Mouse (Mus musculus): ENCODE measurements around the gene Bak1. TPM values are rescaled to one million over a fixed set of nuclear protein-coding genes. Genes with fewer than 3 reads are reported as not detected.
A peak's percentile ranks its signal among the peaks of the same experiment; 100 is the strongest.
"Not testable (repeated sequence)": the region's sequence is repeated elsewhere in the genome, so short reads cannot be mapped to it uniquely, and the experiment has no call there.

The Bak1 gene
- total RNA-seq, 1 experiment from 2014 or later = 32.5 TPM

DNA sequence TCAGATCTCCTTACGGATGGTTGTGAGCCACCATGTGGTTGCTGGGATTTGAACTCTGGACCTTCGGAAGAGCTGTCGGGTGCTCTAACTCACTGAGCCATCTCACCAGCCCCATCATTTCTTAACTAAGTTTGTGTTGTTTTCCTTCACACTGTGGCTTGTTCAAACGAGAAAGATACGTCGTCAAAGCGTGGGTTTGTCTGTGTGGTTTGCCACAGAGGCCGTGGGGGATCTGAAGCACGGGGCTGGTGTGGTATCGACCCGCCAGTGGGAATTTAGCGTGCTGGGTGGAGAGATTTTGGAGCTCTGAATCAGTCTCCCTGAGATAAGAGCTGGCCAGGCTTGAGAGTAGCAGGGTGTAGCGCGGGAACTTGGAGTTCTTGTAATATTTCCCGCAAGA is 30.5 kb downstream of the Bak1 start:
- ATAC-seq (ENCODE audit: extremely low read depth, insufficient number of reproducible peaks, low FRiP score, poor library complexity, severe bottlenecking) = no peak

DNA sequence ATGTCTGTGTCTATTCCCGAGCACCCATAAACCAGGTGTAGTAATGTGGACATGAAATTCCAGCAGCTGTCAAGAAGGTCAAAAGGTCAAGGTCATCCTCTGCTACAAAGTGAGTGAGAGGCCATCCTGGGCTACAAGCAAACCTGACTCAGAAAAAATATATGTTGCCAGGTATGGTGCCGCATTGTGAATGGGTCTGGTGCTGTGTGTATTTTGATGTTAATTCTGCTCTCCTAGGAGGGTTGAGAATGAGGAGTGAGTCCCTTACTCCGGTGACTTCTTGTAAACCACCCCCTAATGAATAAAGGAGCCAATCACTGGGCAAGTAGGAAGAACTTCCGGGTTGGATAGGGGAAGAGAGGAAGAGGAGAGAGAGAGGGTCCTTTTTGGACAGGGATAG is 31.1 kb downstream of the Bak1 start:
- no peak for ATAC-seq (ENCODE audit: extremely low read depth, insufficient number of reproducible peaks, low FRiP score, poor library complexity, severe bottlenecking)

DNA sequence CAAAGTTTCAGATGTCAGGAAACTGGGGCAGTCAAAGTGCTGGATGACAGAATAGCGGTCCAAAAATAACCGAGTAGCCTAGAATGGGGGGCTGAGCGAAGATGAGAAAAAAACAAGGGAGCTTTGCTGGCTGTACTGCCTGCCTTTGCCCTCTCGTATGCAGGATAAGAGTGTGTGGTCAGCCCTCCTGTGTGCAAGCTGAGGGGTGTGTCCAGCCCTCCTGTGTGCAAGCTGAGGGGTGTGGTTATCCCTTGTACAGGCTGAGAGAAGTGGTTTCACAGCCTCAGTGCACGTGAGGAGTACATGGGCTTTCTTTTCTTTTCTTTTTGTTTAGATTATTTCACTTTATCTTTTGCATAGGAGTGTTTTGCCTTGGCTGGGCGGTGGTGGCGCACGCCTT is 33.2 kb downstream of the Bak1 start:
- ATAC-seq (ENCODE audit: extremely low read depth, insufficient number of reproducible peaks, low FRiP score, poor library complexity, severe bottlenecking) = no peak

GRCm38 (mm10) chr17:26995006-26995405 is 33.8 kb downstream of the Bak1 start:
- no peak for ATAC-seq (ENCODE audit: extremely low read depth, insufficient number of reproducible peaks, low FRiP score, poor library complexity, severe bottlenecking)

- ATAC-seq (ENCODE audit: extremely low read depth, insufficient number of reproducible peaks, low FRiP score, poor library complexity, severe bottlenecking) = no peak
These were observed 34.4 kb downstream of the Bak1 start for GRCm38 (mm10) chr17:26994410-26994809.

DNA sequence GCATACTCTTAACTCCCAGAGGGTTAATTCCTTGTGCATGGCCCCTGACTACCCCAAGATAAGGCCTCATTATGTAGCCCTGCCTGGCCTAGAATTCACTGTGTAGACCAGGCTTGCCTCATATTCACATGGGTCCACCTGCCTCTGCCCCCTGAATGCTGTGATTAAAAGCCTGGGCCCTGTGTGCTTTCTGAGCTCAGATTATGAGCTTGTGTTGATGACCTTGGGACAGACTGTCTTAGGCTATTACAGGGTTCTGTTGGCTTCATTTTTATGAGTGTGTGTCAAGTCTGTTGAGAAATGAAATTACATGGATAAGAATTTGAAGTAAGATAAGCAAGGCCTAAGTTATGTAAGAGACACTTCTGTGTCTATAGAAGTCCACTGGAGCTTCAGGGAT is 38.3 kb downstream of the Bak1 start:
- ATAC-seq (ENCODE audit: extremely low read depth, insufficient number of reproducible peaks, low FRiP score, poor library complexity, severe bottlenecking) = no peak

DNA sequence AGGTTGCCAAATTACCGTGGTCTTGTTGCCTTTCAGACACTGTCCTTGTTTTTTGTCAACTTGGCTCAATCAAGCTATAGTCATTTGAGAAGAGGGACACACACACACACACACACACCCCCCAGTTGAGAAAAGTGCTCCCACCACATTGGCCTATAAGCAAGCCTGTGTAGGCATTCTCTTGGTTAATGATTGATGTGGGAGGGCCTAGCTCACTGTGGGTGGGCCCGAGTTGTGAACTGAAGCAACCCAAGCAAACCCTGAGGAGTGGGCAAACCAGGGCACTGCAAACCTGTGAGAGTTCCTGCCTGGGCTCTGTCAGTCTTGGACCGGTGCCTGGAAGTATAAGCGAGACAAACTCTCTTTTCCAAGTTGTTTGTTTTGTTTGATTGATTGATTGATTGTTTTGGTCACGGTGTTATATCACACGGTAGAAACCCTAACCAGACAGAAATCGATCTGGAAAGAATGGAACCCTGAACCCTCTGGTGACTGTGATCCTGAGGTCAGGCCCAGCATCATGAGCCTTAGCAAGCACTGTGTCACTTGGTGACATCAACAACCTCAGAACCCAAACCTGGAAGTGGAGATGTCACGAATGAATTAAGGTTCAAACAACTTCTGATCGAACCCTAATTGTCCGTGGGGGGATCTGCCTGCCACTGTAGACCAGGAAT is 43.2 kb downstream of the Bak1 start:
- ATAC-seq (ENCODE audit: extremely low read depth, insufficient number of reproducible peaks, low FRiP score, poor library complexity, severe bottlenecking) = no peak

GRCm38 (mm10) chr17:26983382-26983781 is 45.4 kb downstream of the Bak1 start:
- no peak for ATAC-seq (ENCODE audit: extremely low read depth, insufficient number of reproducible peaks, low FRiP score, poor library complexity, severe bottlenecking)

GRCm38 (mm10) chr17:26981050-26981449 is 47.8 kb downstream of the Bak1 start:
- no peak for ATAC-seq (ENCODE audit: extremely low read depth, insufficient number of reproducible peaks, low FRiP score, poor library complexity, severe bottlenecking)

GRCm38 (mm10) chr17:26979426-26979825 is 49.4 kb downstream of the Bak1 start:
- ATAC-seq (ENCODE audit: extremely low read depth, insufficient number of reproducible peaks, low FRiP score, poor library complexity, severe bottlenecking) = peak; percentile 77

GRCm38 (mm10) chr17:26977354-26977753 is 51.5 kb downstream of the Bak1 start:
- ATAC-seq (ENCODE audit: extremely low read depth, insufficient number of reproducible peaks, low FRiP score, poor library complexity, severe bottlenecking) = not testable (repeated sequence)

DNA sequence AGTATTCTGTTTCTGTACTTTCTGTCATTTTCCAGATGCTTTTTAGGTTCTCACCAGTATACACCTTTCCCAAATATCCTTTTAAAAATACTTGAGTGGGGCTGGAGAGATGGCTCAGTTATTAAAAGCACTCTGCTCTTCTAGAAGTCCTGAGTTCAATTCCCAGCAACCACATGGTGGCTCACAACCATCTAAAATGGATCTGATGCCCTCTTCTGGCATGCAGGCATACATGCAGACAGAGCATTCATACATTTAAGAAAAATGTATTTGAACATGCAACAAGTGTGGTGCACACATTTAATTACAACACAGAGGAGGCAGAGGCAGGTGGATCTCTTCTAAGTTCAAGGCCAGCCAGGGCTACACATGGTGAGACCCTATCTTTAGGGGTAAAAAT is 53.4 kb downstream of the Bak1 start:
- ATAC-seq (ENCODE audit: extremely low read depth, insufficient number of reproducible peaks, low FRiP score, poor library complexity, severe bottlenecking) = no peak

DNA sequence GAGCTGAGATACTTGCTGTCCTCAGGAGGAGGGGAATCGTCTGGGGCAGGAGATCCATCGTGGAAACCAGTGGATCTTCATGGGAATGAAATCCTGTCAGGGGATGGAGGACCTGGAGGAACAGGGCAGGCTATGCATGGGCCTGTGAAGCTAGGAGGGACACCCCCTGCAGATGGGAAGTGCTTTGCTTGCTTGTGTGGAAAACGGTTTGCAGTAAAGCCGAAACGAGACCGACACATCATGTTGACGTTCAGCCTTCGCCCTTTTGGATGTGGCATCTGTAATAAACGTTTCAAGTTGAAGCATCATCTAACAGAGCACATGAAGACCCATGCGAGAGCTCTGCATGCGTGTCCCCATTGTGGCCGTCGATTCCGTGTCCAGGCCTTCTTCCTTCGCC is 54.3 kb downstream of the Bak1 start:
- ATAC-seq (ENCODE audit: extremely low read depth, insufficient number of reproducible peaks, low FRiP score, poor library complexity, severe bottlenecking) = no peak

DNA sequence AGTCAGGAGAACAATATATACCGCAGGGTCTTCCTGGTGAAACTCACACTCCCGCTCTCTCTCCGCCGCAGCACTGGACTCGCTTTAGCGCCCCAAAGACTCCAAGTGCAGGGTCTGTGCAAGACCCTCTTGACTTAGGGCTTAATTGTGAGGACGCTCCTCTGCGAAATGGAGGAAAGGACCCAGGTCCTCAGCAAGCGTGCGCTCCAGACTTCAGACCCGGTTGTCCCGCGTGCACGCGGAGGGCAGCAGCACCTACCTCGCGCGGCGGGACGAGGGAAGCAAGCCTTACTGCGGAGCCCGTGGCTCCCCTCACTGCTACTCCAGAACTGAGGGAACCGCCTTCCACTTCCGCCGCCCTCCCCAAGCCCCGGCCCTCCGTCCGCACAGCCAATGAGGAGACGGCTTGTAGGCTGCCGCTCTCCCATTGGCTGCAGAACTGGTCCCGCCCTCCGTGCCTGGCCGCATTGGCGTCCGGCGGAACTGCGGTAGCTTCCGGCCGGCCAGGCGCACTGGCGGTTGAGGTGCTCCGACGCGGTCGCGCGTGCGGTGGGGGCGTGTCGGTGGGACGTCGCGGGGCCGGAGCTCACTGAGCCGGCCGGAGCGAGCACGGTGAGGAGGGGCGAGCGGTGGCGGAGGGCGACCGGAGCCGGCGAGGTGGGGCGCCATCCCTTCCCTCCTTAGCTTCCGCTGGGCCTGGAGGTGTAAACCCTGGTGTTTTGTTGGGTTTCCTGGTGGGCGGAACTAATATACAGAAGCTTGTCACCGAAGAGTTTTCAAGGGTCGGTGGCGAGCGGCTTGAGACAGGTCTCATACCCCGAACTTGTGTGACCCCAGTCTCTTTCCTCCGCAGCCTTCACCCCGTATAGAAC is 55.9 kb downstream of the Bak1 start, which contains the start of gene Zbtb9:
Gene Zbtb9 (plus strand): TSS at position 465 of the 872 bp plus-strand sequence.
- peak; percentile 97 for ATAC-seq (ENCODE audit: extremely low read depth, insufficient number of reproducible peaks, low FRiP score, poor library complexity, severe bottlenecking)

GRCm38 (mm10) chr17:26972107-26972506 is 56.7 kb downstream of the Bak1 start:
- ATAC-seq (ENCODE audit: extremely low read depth, insufficient number of reproducible peaks, low FRiP score, poor library complexity, severe bottlenecking) = no peak

GRCm38 (mm10) chr17:26971247-26971905 is 57.4 kb downstream of the Bak1 start:
- no peak for ATAC-seq (ENCODE audit: extremely low read depth, insufficient number of reproducible peaks, low FRiP score, poor library complexity, severe bottlenecking)

DNA sequence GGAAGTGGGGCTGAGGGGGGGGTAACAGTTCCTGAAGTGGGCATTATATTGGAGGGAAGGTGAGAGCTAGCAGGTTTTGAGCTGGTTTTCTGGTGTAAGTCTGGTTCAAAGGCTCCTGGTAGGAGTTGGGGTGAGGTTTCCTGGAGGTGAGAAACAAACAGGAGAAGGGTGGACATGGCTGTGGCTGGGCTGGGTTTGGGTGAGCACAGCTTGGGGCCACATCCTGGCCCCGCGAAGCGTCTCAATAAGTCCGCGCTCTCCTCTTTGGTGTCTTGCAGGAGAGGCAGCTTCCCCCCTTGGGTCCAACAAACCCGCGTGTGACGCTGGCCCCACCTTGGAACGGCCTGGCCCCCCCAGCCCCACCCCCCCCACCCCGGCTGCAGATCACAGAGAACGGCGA is 58.6 kb downstream of the Bak1 start:
- no peak for ATAC-seq (ENCODE audit: extremely low read depth, insufficient number of reproducible peaks, low FRiP score, poor library complexity, severe bottlenecking)
